Mouse (Mus musculus): ENCODE data around the gene Plekha7.

DNA sequence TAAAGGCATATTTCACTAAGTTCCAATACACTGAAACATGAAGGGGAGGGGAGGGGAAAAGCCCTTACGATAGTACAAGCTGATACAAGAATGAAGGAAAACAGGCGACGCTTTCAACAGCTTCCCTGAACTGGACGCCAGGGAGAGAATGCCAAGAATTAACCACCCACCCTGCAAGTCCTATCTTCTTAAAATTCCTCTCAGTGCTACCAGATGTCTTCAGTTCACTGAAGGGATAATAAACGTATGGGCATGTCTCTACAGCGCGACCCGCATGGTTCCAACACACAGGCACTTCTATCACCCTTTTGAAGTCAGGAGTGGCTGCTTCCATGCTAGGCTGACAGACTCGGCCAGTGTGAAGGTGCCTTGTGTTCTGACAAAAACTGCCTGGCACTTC is 118.5 kb downstream of the Plekha7 start:
- TF ChIP-seq POLR2A (IDR thresholded peaks at IDR 0.05; ENCODE audit: low read depth, low read length) = no peak
- TF ChIP-seq CTCF (IDR thresholded peaks at IDR 0.05; ENCODE audit: extremely low read depth, insufficient read length, insufficient replicate concordance, low read depth, low read length) = no peak

All from small intestine, adult 2 months (tissue).